Mouse (Mus musculus) embryo, embryonic 11.5 days (tissue): Measurements from ENCODE around the gene Bub1b.
A peak's percentile ranks its signal among the peaks of the same experiment; 100 is the strongest.
"Not testable (repeated sequence)": the region's sequence is repeated elsewhere in the genome, so short reads cannot be mapped to it uniquely, and the experiment has no call there.

Experiments used
- DNase-seq: peaks from one replicate; pipeline ENCODE4 v3.0.0-alpha.2; 2012; ENCODE audit warnings: low read depth, low spot score

Bub1b gene

DNA sequence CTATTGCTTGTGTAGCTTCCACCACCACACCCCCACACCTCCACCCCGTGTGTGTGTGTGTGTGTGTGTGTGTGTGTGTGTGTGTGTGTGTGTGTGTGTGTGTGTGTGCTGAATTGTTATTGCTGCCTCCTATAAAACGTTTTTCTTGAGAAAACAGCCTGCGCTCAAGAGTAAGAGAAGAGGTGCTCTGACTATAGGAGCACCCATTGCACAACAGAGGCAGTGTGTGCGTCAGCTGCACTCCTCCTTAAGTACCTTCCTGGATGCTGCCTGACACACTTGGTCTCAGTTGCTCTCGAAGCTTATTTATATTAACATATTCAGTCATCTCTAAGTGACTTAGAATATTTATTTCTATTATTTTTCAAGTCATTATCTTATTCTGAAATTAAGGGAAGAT lies 20.0 kb downstream of the Bub1b start:
- no peak for DNase-seq

GRCm38 (mm10) chr2:118620101-118620500 lies 22.1 kb downstream of the Bub1b start:
- DNase-seq = no peak

DNA sequence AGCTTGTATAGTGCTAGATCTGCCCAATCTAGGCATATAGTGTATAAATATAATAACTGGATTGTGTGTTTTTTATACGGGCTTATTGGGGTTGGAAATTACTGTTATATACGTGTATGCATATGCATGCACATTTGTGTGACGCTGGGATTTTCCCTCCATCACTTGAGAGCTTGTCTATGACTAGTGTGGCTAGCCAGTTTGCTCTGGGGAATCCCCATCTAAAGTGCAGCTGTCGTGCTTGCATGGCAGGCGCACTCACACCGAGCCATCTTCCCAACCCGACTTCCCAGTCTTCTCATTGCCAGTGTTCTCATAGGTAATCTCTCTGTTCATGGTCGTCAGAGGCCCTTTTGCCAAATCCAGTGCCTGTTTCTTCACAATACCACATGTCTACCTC lies 22.6 kb downstream of the Bub1b start:
- DNase-seq = no peak

- DNase-seq = no peak
Observed at GRCm38 (mm10) chr2:118629276-118629675, 31.3 kb downstream of the Bub1b start.

- no peak for DNase-seq
Observed at GRCm38 (mm10) chr2:118633441-118633840, 35.4 kb downstream of the Bub1b start.

DNA sequence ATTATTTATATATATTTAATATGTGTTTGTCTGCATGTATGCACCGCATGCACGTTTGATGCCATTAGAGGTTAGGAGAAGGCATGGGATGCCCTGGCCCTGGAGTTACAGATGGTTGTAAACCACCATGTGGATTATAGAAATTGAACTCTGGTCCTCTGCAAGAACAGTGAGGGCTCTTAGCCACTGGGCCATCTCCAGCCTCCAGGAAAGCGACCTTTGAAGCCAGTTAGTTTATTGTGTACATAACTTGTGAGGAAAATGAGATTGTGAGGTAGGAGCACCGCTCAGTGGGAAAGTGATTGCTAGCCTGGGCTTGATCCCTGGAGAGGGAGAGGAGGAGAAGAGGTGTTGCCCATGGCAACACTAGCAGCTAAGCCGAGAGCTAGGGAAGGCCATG lies 39.2 kb downstream of the Bub1b start:
- no peak for DNase-seq

GRCm38 (mm10) chr2:118637888-118638526 lies 40.0 kb downstream of the Bub1b start:
- peak; percentile 56 for DNase-seq

DNA sequence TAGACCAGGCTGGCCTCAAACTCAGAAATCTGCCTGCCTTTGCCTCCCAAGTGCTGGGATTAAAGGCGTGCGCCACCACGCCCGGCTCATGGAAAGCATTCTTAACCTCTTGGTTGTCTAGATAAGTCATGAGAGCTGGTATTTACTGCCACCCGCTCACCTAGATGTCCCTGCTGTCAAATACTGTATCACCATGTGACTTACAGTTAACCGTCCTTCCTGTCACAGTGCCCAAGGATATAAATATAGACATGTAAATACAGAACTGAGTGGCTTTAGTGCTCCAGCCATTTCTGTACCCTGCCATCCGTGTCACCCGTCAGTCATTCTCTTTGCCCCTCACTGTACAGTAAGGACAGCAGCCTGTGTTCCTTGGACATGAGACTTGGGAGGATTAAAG lies 40.7 kb downstream of the Bub1b start:
- DNase-seq = no peak

GRCm38 (mm10) chr2:118641147-118641546 lies 43.1 kb downstream of the Bub1b start:
- no peak for DNase-seq

DNA sequence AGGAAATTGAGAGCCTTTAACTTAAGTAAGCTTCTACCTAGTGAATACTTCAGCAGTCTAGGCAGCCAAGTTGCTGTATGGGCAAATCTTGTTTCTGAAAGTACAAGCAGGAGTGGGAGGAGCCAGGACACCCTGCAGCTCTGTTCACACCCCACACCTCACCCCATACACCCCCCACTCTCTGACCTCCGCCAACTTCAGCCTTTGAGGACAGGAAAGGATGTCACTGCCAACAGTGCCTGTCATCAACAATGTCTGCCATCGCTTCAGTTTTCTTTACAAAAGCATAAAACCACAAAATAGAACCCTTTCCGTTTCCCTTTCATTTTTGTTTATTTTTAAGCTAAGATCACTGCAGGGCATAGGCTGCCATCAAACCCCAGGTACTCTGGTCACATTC lies 44.4 kb downstream of the Bub1b start:
- no peak for DNase-seq

DNA sequence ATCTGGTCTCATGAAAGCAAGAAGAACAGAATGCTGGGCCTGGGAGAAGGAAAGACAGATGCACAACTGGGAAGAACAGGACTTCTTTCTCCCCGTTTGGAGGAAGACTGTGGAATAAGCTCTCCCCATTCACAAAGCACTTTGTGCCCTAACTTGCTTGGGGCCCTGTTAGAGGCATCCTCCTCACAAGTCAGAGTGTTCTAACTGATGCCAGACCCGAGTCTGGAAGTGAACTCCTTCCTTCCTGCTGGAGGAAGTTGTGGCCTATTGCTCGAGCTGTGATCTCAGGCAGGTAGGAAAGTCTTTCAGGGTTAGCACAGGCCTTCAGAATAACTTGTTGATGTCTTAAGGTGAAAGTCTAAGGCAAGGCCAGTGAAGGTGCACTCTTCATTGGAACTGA lies 44.9 kb downstream of the Bub1b start:
- DNase-seq = no peak

GRCm38 (mm10) chr2:118646665-118647064 lies 48.7 kb downstream of the Bub1b start:
- no peak for DNase-seq

GRCm38 (mm10) chr2:118650697-118651096 lies 52.7 kb downstream of the Bub1b start:
- not testable (repeated sequence) for DNase-seq

- DNase-seq = no peak
Observed at GRCm38 (mm10) chr2:118656688-118657281, 58.8 kb downstream of the Bub1b start.

- no peak for DNase-seq
Observed at GRCm38 (mm10) chr2:118658457-118658856, 60.4 kb downstream of the Bub1b start.

DNA sequence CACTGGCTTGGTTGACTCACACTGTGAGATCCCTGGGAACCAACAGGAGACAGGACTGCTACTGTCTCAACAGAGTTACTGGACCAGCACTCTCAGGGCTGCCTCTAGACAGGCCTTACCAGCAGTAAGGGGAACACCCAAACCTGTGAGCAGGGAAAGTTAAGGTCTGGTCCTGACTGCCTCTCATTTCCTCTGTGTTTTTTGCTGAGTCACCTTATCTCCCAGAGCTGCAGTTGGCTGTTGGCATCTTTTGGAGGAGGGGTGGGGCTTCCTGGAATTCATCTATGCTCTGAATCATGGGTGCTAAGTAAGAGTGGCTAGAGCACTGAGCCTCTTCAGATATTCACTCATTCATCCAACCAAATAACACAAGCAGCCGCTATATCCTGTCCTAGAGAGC lies 61.1 kb downstream of the Bub1b start:
- DNase-seq = no peak

DNA sequence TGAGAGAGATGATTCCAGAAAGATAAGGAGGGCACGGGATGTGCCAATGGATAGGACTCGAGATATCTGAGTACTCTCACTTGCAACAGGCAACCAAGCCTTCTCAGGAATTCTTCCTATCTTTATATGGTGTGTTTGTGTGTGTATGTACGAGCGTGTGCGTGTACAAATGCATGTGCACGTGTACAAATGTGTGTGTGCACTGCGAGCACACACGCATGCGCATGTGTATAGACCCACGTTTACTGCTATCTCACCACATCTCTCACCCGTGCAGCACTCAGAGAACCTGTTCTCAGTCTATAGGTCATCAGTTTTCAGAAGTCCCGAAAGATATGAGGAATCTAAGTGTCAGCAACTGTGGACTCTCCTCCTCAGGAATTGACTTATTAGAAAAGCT lies 61.5 kb downstream of the Bub1b start:
- DNase-seq = no peak

GRCm38 (mm10) chr2:118659998-118660452 lies 62.0 kb downstream of the Bub1b start:
- peak; percentile 55 for DNase-seq

- DNase-seq = no peak
Observed at GRCm38 (mm10) chr2:118661891-118662290, 63.9 kb downstream of the Bub1b start.

GRCm38 (mm10) chr2:118662902-118663803 lies 65.1 kb downstream of the Bub1b start, which contains the start of gene Pak6:
Gene Pak6, plus strand, starts transcription at chr2:118663303.
- DNase-seq = no peak

DNA sequence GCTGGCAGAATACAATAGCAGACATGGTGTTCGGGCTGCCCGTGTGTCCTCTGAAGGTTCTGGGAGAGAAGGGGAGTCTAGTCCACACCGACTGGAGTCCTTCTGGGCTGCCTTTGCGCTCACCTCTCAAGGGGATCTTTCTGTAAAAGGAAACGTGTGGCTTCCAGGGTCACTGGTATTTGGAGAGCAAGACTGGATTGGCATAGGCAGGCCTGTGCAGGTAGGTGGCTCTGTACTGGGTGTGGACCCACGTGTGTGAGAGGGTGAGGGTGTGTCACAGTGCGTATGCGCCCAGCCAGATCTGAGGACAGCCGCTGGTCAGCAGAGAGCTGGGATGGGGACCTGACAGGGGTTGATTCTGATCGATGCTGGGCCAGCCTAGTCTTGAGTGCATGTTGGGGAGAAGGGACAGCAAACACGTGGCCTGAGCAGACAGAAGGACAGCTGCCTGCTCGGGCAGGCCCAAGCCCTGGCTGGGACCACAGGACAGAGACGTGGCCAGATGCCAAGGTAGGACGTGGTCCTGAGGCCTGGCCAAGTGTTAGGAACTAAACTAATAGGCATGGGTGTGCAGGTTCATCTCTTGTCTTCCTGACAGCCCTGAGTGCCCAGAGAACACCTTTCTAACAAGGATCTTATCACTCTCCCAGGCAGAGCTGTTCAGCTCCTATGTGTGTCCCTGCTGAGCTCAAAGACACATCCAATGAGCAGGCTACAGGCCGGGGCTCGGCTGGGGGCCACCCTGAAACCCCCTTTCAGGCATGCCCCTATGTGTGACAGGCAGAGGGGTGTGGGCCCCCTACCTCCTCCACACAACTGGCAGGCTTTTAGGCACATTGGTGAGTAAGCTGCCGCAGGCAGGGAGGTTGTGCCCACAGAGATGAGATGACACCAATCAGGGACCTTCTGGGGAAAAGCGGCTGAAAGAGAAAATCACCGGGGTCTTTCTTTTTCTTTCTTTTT lies 66.1 kb downstream of the Bub1b start:
- no peak for DNase-seq
